Mouse (Mus musculus) bone marrow macrophage, adult 2 months (primary cell): ENCODE results near the gene Camk1d.

ENCODE experiments used
- CTCF ChIP-seq: IDR thresholded peaks from 2 replicates; pipeline ENCODE4 v1.5.1; 2012; ENCODE audit warnings: low read depth, mild to moderate bottlenecking, low read length, moderate library complexity
- POLR2A ChIP-seq: IDR thresholded peaks from 2 replicates; pipeline ENCODE4 v1.6.1; 2012; ENCODE audit warnings: mild to moderate bottlenecking, low read depth, low read length, borderline replicate concordance

DNA sequence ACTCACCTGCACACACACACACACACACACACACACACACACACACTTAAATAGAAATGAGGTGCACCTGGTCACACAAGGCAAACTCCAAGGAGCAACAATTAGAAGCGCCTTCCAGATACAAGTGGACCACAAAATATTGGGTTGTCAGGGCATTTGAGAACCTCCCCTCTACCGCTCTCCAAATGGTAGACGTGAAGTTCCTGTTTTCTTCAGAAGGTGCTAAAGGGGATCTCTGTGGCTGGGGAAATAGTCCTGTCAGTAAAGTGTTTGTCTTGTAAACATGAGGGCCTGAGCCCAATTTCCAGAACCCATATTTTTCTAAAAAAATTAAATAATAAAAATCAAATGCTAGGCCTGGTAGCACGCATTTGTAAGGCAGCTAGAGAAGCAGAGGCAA is 4.4 kb downstream of the Camk1d start:
- TF ChIP-seq CTCF, result no peak
- TF ChIP-seq POLR2A, result no peak
